Mouse (Mus musculus) left cerebral cortex, postnatal 14 days (tissue): ENCODE results near the gene Eif5a. TPM values are rescaled to one million over a fixed set of nuclear protein-coding genes. Genes with fewer than 3 reads are reported as not detected.
A peak's percentile ranks its signal among the peaks of the same experiment; 100 is the strongest.

Experiments
- DNase-seq, 2 experiments: peaks; one replicate each; pipeline ENCODE4 v3.0.0; 2021 to 2022; ENCODE audit warnings: low spot score in 2 of 2, mixed read lengths in 1 of 2
- intact Hi-C: fragments of 180-260 bp; cut with DNase I; formaldehyde crosslinking; loops from one replicate; pipeline ENCODE4 v1.15.1; 2025
- total RNA-seq, 2 experiments: library from RNA; stranded (reverse); gene quantifications; 2 replicates each; pipeline ENCODE4 v1.2.3; 2021

Gene Eif5a
- total RNA-seq, 2 experiments from 2014 or later, result 468 to 473 TPM

DNA sequence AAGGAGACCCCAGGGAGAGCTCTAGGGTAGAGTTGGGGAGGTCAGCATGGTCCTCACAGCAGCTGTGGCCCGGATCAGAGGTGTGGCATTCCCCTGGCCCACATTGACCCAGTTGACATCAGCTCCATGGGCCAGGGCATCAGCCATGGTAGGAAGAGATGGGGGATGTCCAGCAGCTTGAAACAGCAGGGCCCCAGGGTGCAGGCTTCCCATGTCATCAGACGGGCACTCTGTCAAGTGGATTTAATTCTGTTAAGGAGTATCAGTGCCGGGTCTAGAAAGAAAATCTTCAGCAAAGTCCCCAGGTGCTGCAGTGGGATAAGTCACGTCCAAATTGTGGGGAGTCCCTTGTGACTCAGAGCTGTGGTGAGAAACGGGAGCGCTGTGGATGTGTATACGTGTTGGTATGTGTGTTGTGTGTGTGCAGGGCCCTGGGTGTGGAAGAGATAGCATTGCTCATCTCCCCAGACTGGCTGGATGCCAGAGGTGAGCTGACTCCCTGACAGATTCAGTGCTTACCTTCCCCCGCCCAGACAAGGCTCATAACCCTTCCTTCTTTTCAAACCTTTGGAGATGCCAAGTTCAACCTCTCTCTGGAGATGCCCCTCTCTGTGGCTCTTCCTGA lies 38.1 kb downstream of the Eif5a start:
- intact Hi-C loops, result no loop called here
- no peak for DNase-seq

GRCm38 (mm10) chr11:69883066-69883465 lies 38.7 kb downstream of the Eif5a start:
- DNase-seq, result no peak
- intact Hi-C loops, result no loop called here

DNA sequence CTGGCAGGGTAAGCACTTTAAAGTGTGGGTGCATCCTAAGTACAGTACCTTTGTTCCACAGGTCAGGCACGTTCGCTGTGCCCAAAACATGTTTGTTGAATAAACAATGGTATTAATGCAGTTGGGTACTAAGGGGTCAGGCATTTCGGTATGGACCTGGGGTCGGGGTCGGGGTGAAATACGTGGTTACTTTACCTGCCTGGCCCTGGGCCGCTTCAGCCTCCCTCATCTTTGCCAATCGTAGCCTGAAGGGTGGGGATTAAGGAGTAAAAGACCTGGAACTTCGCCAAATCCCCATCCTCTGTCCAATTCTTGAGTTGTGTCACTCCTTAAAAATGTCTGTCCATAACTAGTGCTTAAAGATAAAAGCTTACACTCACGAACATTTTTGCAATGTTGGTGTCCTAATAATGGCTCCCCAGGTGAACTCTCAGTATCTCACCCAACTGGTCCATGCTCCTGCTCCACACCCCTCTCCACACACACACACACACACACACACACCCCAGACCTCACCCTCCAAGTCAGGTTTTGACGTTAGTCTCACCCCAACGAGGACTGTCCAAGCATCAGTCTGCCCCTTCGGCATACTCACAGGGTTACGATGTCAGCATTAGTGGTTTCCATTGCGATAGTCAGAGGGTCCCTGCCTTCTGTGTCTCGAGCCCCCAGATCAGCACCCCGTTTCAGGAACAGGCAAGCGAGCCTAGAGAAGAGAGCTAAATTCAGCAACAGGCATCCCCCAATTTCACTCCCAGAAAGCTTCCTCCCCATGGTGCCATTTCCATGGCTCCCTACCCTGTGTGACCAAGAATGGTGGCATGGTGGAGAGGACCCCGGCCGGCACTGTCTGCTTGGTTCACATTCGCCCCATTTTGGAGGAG lies 39.7 kb downstream of the Eif5a start:
- no peak for DNase-seq
- intact Hi-C loops, result no loop called here

DNA sequence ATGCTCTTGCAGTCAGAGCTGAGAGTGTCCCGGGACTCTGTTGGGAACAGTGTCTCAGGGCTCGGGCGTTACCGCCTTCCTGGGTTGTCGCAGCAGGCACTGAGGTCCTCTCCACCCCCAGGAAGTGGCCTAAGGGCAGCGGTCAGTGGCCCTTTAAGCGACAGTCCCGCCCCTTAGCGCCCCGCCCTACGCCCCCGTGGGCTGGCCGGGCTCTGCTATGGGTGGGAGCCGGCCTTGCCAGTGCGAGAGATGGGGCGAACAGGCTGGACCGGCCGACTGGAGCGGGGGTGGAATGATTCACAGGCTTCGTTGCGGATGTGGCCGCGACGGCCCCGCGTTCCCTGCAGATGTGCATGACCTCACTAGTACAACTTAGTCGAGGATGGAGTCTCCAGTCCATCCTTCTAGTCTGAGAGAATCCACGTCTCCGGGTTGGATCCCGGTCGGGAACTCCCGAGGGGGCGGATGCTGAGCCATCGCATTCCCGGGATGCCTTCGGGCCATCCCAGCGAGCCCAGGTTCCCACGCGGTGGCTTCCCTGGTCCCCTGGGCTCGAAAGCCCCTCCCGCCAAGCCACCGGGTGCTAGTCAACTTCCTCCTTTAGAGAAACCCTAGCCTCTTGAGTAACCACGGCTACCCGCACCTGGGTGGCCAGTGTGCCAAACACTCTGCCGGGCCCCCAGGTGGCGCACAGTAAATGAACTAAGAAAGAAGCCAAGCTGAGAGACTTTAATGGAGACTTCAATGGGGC lies 40.7 kb downstream of the Eif5a start, which contains the start of gene Kctd11:
Gene Kctd11, minus strand, starts transcription at position 554 of the 751 bp plus-strand sequence.
- intact Hi-C loops, result no loop called here
- DNase-seq, result peak in 1 of 2 experiments; percentile 62

DNA sequence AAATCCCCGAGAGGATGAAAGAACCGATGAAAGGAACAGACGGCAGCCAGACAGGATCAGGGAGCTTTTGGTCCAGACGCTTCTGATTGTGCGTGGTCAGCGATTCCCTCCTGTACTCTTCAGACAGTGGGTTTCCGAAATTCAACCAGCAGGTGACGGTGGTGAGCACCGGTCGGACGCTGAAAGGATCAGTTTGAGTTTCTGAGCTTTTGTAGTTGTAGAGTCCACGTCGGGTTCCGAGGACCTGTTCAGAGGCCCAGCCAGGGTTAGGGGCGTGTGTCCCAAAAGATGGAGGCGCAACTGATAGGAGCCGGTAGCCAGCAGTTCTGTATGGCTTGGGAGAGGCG lies 41.3 kb downstream of the Eif5a start:
- intact Hi-C loops, result no loop called here
- peak; percentile 48 to 55 for DNase-seq

- intact Hi-C loops, result loop anchor here (5.0 to 10.0 kb wide), 2 partner anchors 77 to 195 kb away; partner anchors contain the start of genes Fgf11, Senp3 and Tnfsf13
- no peak for DNase-seq
Measured at GRCm38 (mm10) chr11:69879711-69880110, 42.0 kb downstream of the Eif5a start.

DNA sequence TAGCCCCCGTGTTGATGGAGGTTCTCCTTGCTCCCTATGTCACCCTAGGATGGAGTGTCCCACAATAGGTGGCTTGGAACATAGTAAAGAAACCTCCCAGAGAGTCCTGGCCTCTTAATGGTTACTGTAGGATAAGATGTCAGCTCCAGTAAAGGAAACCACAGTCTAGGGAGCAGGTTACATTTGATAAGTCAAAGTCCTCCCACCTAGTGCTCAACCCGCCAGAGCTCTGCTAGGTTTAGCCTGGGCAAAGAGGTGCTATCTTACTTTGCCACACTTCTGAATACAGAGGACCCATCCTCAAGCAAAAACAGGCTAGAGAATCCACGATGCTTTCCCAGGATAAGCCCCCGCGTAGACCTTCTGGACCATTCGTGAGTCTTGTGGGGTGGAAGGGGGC lies 42.8 kb downstream of the Eif5a start:
- DNase-seq, result no peak
- intact Hi-C loops, result loop anchor here (5.0 to 10.0 kb wide), 2 partner anchors 77 to 194 kb away; partner anchors contain the start of genes Fgf11, Senp3 and Tnfsf13

DNA sequence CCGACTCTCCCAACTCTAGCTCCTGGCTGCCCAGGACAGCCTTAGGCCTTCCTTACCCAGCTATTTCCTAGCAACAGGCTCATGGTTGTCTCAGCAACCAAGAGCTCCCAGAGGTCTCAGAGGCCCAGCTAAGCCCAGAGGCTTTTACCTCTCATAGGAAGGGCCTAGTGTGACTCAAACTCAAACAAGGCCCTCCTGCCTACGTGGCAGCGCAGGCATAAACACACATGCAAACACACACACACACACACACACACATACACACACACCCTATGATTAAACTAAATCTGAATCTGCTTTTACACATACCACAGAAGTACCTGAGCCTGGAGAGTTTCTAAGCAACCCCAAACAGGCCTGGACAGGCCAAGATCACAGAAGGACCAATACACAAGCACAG lies 43.4 kb downstream of the Eif5a start:
- no peak for DNase-seq
- intact Hi-C loops, result loop anchor here (5.0 to 10.0 kb wide), 2 partner anchors 76 to 194 kb away; partner anchors contain the start of genes Fgf11, Senp3 and Tnfsf13

DNA sequence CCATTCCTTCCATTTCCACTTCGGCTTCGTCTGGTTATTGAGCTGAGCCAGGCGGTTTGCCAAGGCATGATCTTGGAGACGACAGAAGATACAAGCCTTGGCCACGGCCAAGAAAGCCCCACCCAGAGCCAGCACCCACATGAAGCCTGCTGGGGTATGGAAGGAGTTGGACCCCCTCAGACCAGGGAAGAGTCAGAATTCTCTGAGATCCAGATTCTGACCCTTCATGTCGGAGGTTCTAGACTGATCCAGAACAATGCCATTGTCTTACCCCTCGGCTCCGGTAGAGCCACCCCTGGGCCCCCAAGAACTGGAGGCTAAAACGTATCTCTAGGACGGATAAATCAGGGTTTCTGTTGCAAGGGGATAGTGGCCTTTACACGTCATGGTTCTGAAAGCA lies 43.9 kb downstream of the Eif5a start, which contains the start of gene Tmem95:
Gene Tmem95, minus strand, starts transcription at position 141 of the 400 bp plus-strand sequence.
- DNase-seq, result no peak
- intact Hi-C loops, result loop anchor here (5.0 to 10.0 kb wide), 2 partner anchors 76 to 193 kb away; partner anchors contain the start of genes Fgf11, Senp3 and Tnfsf13

DNA sequence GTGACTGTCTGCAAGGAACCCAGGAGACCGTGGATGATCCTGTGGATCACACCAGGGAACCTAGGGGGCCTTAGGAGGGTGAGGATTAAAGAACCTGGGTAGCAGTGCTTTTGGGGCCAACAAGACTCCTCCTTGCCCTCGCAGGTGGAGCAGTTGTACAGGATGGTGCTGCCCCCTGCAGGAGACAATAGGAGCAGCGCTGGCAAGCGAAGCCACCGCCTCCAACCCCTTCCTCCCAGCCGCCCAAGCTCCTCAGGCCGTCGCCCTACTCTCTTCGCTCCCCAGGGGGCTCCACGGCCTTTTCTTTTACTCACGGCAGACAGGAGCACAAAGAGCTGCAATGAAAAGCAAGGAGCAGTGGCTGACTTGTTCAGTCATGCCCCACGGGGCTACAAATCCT lies 44.9 kb downstream of the Eif5a start:
- intact Hi-C loops, result loop anchor here (5.0 to 10.0 kb wide), 2 partner anchors 75 to 192 kb away; partner anchors contain the start of genes Fgf11, Senp3 and Tnfsf13
- DNase-seq, result peak; percentile 75 to 84

DNA sequence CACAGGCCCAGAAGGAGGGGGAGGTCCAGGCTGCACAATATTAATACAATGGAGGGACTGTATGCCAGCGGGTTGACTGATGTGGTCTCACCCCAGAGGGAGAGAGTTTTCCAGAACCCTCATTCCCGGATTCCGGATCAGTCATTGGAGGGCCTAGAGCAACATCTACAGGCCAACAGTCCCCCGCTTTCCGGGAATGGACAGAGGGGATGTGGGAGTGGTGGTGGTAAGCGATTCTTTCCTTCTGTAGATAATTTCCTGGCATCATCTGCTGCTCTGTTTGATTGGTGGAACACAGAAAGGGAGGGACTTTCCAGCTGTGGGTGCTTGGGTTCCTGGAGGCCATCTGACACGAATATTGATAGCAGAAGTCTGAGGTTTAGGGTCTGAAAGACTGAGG lies 45.6 kb downstream of the Eif5a start:
- DNase-seq, result peak in 1 of 2 experiments; percentile 32
- intact Hi-C loops, result loop anchor here (5.0 to 10.0 kb wide), 2 partner anchors 74 to 191 kb away; partner anchors contain the start of genes Fgf11, Senp3 and Tnfsf13

GRCm38 (mm10) chr11:69872451-69872850 lies 49.3 kb downstream of the Eif5a start:
- intact Hi-C loops, result loop anchor here (10.0 kb wide), 1 partner anchor 188 kb away; the partner anchor contains the start of genes Senp3 and Tnfsf13
- DNase-seq, result no peak

DNA sequence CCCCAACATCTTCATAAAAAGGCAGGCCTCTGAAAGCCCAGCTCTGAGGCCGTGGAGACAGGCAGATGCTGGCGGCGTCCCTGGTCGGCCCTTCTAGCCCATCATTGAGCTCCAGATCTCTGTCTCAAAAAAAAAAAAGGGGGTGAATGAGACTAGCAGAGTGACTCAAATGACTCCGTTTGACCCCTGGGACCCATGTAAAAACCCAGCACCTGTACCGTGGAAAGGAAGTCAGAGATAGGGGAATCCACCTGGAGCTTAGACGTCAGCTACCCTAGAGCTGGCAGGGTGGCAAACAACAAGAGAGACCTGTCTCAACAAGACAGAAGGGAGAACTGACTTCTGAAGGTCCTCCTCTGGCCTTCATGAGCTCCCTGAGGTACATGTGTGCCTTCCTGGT lies 49.9 kb downstream of the Eif5a start:
- no peak for DNase-seq
- intact Hi-C loops, result loop anchor here (10.0 kb wide), 1 partner anchor 187 kb away; the partner anchor contains the start of genes Senp3 and Tnfsf13

GRCm38 (mm10) chr11:69870289-69871069 lies 51.3 kb downstream of the Eif5a start:
- intact Hi-C loops, result loop anchor here (10.0 kb wide), 1 partner anchor 186 kb away; the partner anchor contains the start of genes Senp3 and Tnfsf13
- DNase-seq, result no peak

DNA sequence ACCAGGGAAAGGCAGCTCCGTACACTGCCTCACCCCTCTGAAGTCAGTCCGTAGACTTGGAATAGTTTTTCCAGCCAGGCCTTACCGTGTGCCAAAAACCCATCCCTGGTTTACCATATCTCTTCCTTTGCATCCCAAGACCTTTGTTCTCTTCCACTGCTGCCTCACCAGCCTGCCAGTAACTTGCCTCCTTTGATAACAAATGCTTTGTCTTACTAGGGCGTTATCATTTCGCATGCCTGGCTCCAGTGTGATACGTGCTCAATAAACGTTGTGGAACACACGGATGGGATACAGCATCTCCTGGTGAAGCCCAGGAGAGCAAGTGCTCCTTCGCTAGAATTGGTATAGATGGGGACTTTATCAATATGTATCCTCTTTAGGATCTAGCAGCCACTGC lies 54.4 kb downstream of the Eif5a start:
- intact Hi-C loops, result no loop called here
- no peak for DNase-seq
